Mouse (Mus musculus): ENCODE results near the gene Clint1. TPM values are rescaled to one million over a fixed set of nuclear protein-coding genes. Genes with fewer than 3 reads are reported as not detected.

Gene Clint1
- polyA plus RNA-seq, 2 experiments, result 77.3 to 102 TPM

DNA sequence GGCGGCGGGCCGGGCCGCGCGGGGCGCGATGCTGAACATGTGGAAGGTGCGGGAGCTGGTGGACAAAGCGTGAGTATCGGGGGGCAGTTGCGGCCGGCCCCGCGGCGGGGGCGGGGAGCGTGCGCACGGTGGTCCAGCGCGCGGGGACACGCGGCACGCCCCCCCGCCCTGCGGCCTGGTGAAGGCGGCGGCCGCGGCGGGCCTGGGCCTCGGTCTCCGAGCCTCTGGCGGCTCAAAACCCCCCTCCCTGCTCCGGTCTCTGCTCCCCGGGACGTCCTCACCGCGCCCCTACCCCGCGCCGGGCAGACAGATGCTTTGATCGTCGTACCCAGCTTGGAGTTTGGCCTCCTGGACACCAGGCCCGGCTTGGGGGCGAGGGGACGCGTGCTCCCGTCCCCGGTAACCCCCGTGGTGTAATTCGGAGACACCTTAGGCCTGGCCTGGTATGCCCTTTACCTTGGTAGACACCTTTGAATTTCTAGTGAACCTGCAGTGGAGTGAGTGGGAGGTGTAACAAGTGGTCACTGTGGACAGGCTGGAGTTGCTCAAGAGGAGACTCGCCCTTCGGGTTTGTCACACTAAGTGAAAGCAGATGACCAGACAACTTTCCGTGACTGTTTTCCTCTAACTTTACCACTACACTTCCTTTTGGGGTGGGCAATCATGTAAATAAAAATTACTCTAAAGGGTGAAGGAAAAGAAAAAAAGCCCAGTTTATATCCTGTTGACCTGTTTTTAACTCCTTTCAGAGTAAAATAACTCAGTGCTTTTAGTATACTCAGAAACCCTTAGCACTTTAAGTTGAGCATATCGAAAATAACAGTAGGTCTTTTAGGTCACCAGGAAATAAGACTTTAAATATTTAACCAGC is 508 bp downstream of the Clint1 start:
- H3K9me3 ChIP-seq (ENCODE audit: control insufficient read depth, low read length), result no peaks in the 10 kb centered on the region
- ATAC-seq (ENCODE audit: low FRiP score, low read depth) (peak; percentile 60), DNase-seq (ENCODE audit: low spot score) (no peak)
- H3K36me3 ChIP-seq (ENCODE audit: control insufficient read depth, insufficient read depth, low read length), result peaks cover 13% of the 10 kb centered on the region
- 4% methylated on average over 19 of the region's 58 CpGs for WGBS
- peaks cover 19% of the 10 kb centered on the region for H3K4me1 ChIP-seq (ENCODE audit: control insufficient read depth, insufficient read depth, low read length)
- peak overlapping the region; percentile 76 for H3K4me2 ChIP-seq (replicated peaks; ENCODE audit: low read depth, low read length, severe bottlenecking)
- H3K27ac ChIP-seq (replicated peaks; ENCODE audit: low read depth, low read length), result peak overlapping the region; percentile 71
- peak overlapping the region; percentile 100 for H3K4me3 ChIP-seq (replicated peaks; ENCODE audit: low read length)
- no peak for TF ChIP-seq POLR2A (IDR thresholded peaks at IDR 0.05; ENCODE audit: borderline replicate concordance, extremely low read depth, insufficient read depth, insufficient read length)
- peak overlapping the region; percentile 95 for H3K9ac ChIP-seq (ENCODE audit: low read depth, low read length, severe bottlenecking)
- H3K27me3 ChIP-seq (ENCODE audit: control insufficient read depth, insufficient read depth, low read length), result no peaks in the 10 kb centered on the region

GRCm38 (mm10) chr11:45852995-45853317 is 1.1 kb downstream of the Clint1 start:
- H3K9ac ChIP-seq (ENCODE audit: low read depth, low read length, severe bottlenecking), result peak overlapping the region; percentile 95
- DNase-seq (ENCODE audit: low spot score), result no peak
- H3K27ac ChIP-seq (replicated peaks; ENCODE audit: low read depth, low read length), result no peak overlapping the region
- WGBS, result 57% methylated on average over 6 of the region's 6 CpGs
- H3K4me1 ChIP-seq (ENCODE audit: control insufficient read depth, insufficient read depth, low read length), result peaks cover 15% of the 10 kb centered on the region
- H3K36me3 ChIP-seq (ENCODE audit: control insufficient read depth, insufficient read depth, low read length), result peaks cover 13% of the 10 kb centered on the region
- no peaks in the 10 kb centered on the region for H3K27me3 ChIP-seq (ENCODE audit: control insufficient read depth, insufficient read depth, low read length)
- no peak for ATAC-seq (ENCODE audit: low FRiP score, low read depth)
- H3K4me2 ChIP-seq (replicated peaks; ENCODE audit: low read depth, low read length, severe bottlenecking), result peak overlapping the region; percentile 76
- H3K9me3 ChIP-seq (ENCODE audit: control insufficient read depth, low read length), result no peaks in the 10 kb centered on the region
- H3K4me3 ChIP-seq (replicated peaks; ENCODE audit: low read length), result peak overlapping the region; percentile 100
- TF ChIP-seq POLR2A (IDR thresholded peaks at IDR 0.05; ENCODE audit: borderline replicate concordance, extremely low read depth, insufficient read depth, insufficient read length), result no peak

- H3K27ac ChIP-seq (replicated peaks; ENCODE audit: low read depth, low read length), result no peak overlapping the region
- DNase-seq (ENCODE audit: low spot score), result no peak
- no peaks in the 10 kb centered on the region for H3K9me3 ChIP-seq (ENCODE audit: control insufficient read depth, low read length)
- no peaks in the 10 kb centered on the region for H3K27me3 ChIP-seq (ENCODE audit: control insufficient read depth, insufficient read depth, low read length)
- ATAC-seq (ENCODE audit: low FRiP score, low read depth), result no peak
- H3K4me3 ChIP-seq (replicated peaks; ENCODE audit: low read length), result no peak overlapping the region
- H3K4me2 ChIP-seq (replicated peaks; ENCODE audit: low read depth, low read length, severe bottlenecking), result peak overlapping the region; percentile 76; the same call in 1 of the 2 replicates
- H3K4me1 ChIP-seq (ENCODE audit: control insufficient read depth, insufficient read depth, low read length), result peaks cover 13% of the 10 kb centered on the region
- H3K36me3 ChIP-seq (ENCODE audit: control insufficient read depth, insufficient read depth, low read length), result peaks cover 13% of the 10 kb centered on the region
- WGBS, result 96% methylated on average over 2 of the region's 2 CpGs
- no peak for TF ChIP-seq POLR2A (IDR thresholded peaks at IDR 0.05; ENCODE audit: borderline replicate concordance, extremely low read depth, insufficient read depth, insufficient read length)
- no peak overlapping the region for H3K9ac ChIP-seq (ENCODE audit: low read depth, low read length, severe bottlenecking)
Observed at GRCm38 (mm10) chr11:45853916-45854315, 2.1 kb downstream of the Clint1 start.

GRCm38 (mm10) chr11:45854381-45854780 is 2.5 kb downstream of the Clint1 start:
- WGBS, result 87% methylated on average over 7 of the region's 7 CpGs
- H3K4me2 ChIP-seq (replicated peaks; ENCODE audit: low read depth, low read length, severe bottlenecking), result no peak overlapping the region
- no peak for DNase-seq (ENCODE audit: low spot score)

DNA sequence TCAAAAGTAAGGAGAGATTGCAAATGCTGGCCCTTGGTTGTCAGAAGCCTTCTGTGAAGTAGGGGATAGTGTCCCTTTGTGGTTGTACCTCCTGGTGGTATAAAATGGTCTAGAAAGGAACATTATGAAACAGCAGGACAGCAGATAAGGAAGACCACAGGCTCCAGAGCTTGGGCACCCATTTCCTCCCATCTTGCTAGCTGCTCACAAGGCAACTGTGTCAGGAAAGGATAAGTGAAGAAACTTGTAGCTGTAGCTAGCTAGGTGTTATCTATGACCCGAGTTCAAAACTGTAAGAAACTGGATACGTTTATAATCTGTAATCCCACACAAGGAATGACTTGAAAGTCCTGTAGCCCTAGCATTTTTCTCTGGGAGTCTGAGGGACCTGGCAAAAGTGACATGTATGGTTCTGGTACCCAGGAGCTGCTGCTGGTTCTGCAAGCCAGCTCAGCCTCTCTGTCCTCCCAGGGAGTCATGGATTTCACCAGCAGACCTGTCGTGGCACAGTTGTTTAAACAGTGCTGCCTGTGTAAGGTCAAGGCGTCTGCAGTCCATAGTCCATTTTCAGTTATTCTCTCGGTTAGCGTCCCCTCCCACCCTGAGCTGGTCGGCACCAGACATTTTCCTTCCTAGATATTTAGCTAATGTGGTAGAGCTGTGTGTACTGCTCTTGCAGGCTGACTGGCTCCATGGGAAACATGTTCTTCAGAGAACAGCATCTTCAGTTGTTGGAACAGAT is 3.7 kb downstream of the Clint1 start:
- Histone ChIP-seq H3K27me3 (ENCODE audit: control insufficient read depth, insufficient read depth, low read length) (no peaks in the 10 kb centered on the region), H3K9me3 (ENCODE audit: control insufficient read depth, low read length) (no peaks in the 10 kb centered on the region), H3K9ac (ENCODE audit: low read depth, low read length, severe bottlenecking) (no peak overlapping the region), H3K27ac (replicated peaks; ENCODE audit: low read depth, low read length) (no peak overlapping the region), H3K36me3 (ENCODE audit: control insufficient read depth, insufficient read depth, low read length) (peaks cover 20% of the 10 kb centered on the region), H3K4me3 (replicated peaks; ENCODE audit: low read length) (no peak overlapping the region), H3K4me1 (ENCODE audit: control insufficient read depth, insufficient read depth, low read length) (peaks cover 16% of the 10 kb centered on the region), H3K4me2 (replicated peaks; ENCODE audit: low read depth, low read length, severe bottlenecking) (no peak overlapping the region)
- DNase-seq (ENCODE audit: low spot score), result no peak
- no peak for TF ChIP-seq POLR2A (IDR thresholded peaks at IDR 0.05; ENCODE audit: borderline replicate concordance, extremely low read depth, insufficient read depth, insufficient read length)
- WGBS, result 79% methylated on average over 7 of the region's 7 CpGs
- no peak for ATAC-seq (ENCODE audit: low FRiP score, low read depth)

More at GRCm38 (mm10) chr11:45854381-45854780, 2.5 kb downstream of the Clint1 start:
- peaks cover 13% of the 10 kb centered on the region for H3K4me1 ChIP-seq (ENCODE audit: control insufficient read depth, insufficient read depth, low read length)
- TF ChIP-seq POLR2A (IDR thresholded peaks at IDR 0.05; ENCODE audit: borderline replicate concordance, extremely low read depth, insufficient read depth, insufficient read length), result no peak
- no peaks in the 10 kb centered on the region for H3K27me3 ChIP-seq (ENCODE audit: control insufficient read depth, insufficient read depth, low read length)
- peaks cover 13% of the 10 kb centered on the region for H3K36me3 ChIP-seq (ENCODE audit: control insufficient read depth, insufficient read depth, low read length)
- H3K27ac ChIP-seq (replicated peaks; ENCODE audit: low read depth, low read length), result no peak overlapping the region
- no peak overlapping the region for H3K4me3 ChIP-seq (replicated peaks; ENCODE audit: low read length)
- no peak for ATAC-seq (ENCODE audit: low FRiP score, low read depth)
- H3K9ac ChIP-seq (ENCODE audit: low read depth, low read length, severe bottlenecking), result no peak overlapping the region
- H3K9me3 ChIP-seq (ENCODE audit: control insufficient read depth, low read length), result no peaks in the 10 kb centered on the region

Measured in limb, embryonic 14.5 days (tissue).